Mouse (Mus musculus) liver, embryonic 14.5 days (tissue): ENCODE results near the gene Mybbp1a. TPM values are rescaled to one million over a fixed set of nuclear protein-coding genes. Genes with fewer than 3 reads are reported as not detected.

Experiments used
- ATAC-seq: fragments of 200-750 bp; cut with Nextera tagmentation; 2 replicates; pipeline ENCODE4 v1.8.0; 2017; ENCODE audit warnings: moderate number of reproducible peaks, mild to moderate bottlenecking, moderate library complexity; ENCODE audit not compliant: insufficient read depth
- DNase-seq, 3 experiments: peaks; one replicate each; pipeline ENCODE4 v3.0.0-alpha.2; 2012 to 2013; ENCODE audit warnings: low read depth in 3 of 3, low spot score in 3 of 3
- H3K27ac ChIP-seq: fragments of 300-500 bp; sonication (generic); 2 replicates; pipeline ENCODE4 v1.5.1; 2014; ENCODE audit warnings: moderate library complexity, mild to moderate bottlenecking, control low read depth, inconsistent platforms
- H3K27me3 ChIP-seq: fragments of 300-500 bp; sonication (generic); 2 replicates; pipeline ENCODE4 v1.6.1; 2014; ENCODE audit warnings: mild to moderate bottlenecking, low read length, moderate library complexity; ENCODE audit not compliant: control insufficient read depth, insufficient read depth
- H3K36me3 ChIP-seq: fragments of 300-500 bp; sonication (generic); replicated peaks from 2 replicates; pipeline ENCODE4 v1.6.1; 2014; ENCODE audit warnings: low read depth; ENCODE audit not compliant: control insufficient read depth, insufficient read depth
- H3K4me1 ChIP-seq, 2 experiments: fragments of 200-500 bp in 1 of 2; fragments of 300-500 bp in 1 of 2; sonication (generic) in 1 of 2; replicated peaks; 2 replicates each; pipeline ENCODE4 v1.6.1; 2012 to 2014; ENCODE audit warnings: antibody characterized with exemption in 1 of 2, inconsistent platforms in 1 of 2, low read length in 1 of 2; ENCODE audit not compliant: control insufficient read depth in 2 of 2, insufficient read depth in 2 of 2
- H3K4me2 ChIP-seq: fragments of 300-500 bp; sonication (generic); 2 replicates; pipeline ENCODE4 v1.6.1; 2014; ENCODE audit warnings: low read depth, mild to moderate bottlenecking, control low read depth, moderate library complexity
- H3K4me3 ChIP-seq, 2 experiments: fragments of 200-500 bp in 1 of 2; fragments of 300-500 bp in 1 of 2; sonication (generic) in 1 of 2; 2 replicates each; pipeline ENCODE4 v1.5.1; 2012 to 2014; ENCODE audit warnings: low read depth in 2 of 2, low read length in 2 of 2, mild to moderate bottlenecking in 2 of 2, control low read depth in 1 of 2, inconsistent platforms in 1 of 2, moderate library complexity in 1 of 2; ENCODE audit not compliant: insufficient read depth in 1 of 2
- H3K9ac ChIP-seq: fragments of 300-500 bp; sonication (generic); replicated peaks from 2 replicates; pipeline ENCODE4 v1.6.1; 2014; ENCODE audit warnings: mild to moderate bottlenecking, control low read depth, moderate library complexity
- H3K9me3 ChIP-seq: fragments of 300-500 bp; sonication (generic); 2 replicates; pipeline ENCODE4 v1.6.1; 2016; ENCODE audit warnings: low read length, mixed read lengths; ENCODE audit not compliant: control insufficient read depth
- CTCF ChIP-seq: IDR thresholded peaks from 2 replicates; pipeline ENCODE4 v1.5.1; 2016; ENCODE audit warnings: antibody characterized with exemption, low read depth, control low read depth
- EP300 ChIP-seq: IDR thresholded peaks from 2 replicates; pipeline ENCODE4 v1.6.1; 2016; ENCODE audit warnings: antibody characterized with exemption, low read depth
- WGBS: fragments of 180-500 bp; shearing (Covaris S2); extraction: QIAGEN DNeasy Blood & Tissue Kit; methylation state at CpG from one replicate; pipeline ENCODE4 v1.1.7; 2014; ENCODE audit not compliant: insufficient replicate concordance; 5-methylcytosine and 5-hydroxymethylcytosine counted together
- polyA plus RNA-seq, 2 experiments: library from polyadenylated mRNA; depleted of rRNA in 1 of 2; stranded (reverse) in 1 of 2; unstranded in 1 of 2; fragments of >200 nt; fragmentation: Nextera tagmentation in 1 of 2; extraction: Ambion mirVana in 1 of 2; gene quantifications; 2 replicates each; pipeline versions ENCODE4 v1.2.1 to v1.2.3; 2012 to 2014

The Mybbp1a gene
- polyA plus RNA-seq, 2 experiments, result 56.3 to 65.5 TPM

- Histone ChIP-seq H3K4me2 (no peak overlapping the region), H3K9ac (no peak overlapping the region), H3K9me3 (no peaks in the 10 kb centered on the region), H3K36me3 (no peaks in the 10 kb centered on the region), H3K4me3 (no peak overlapping the region), H3K4me1 (peaks cover 20 to 61% of the 10 kb centered on the region in 2 experiments), H3K27me3 (no peaks in the 10 kb centered on the region), H3K27ac (no peak overlapping the region)
- WGBS, result 87% methylated on average over 4 of the region's 4 CpGs
- TF ChIP-seq EP300 (no peak), CTCF (no peak)
- DNase-seq, result no peak
- no peak for ATAC-seq
Measured at GRCm38 (mm10) chr11:72473540-72473939, 32.4 kb downstream of the Mybbp1a start.

- no peak overlapping the region for H3K9ac ChIP-seq
- H3K27ac ChIP-seq, result peak overlapping the region; percentile 1; the same call in 1 of the 2 replicates
- no peaks in the 10 kb centered on the region for H3K36me3 ChIP-seq
- no peaks in the 10 kb centered on the region for H3K27me3 ChIP-seq
- H3K9me3 ChIP-seq, result no peaks in the 10 kb centered on the region
- ATAC-seq (peak; percentile 59), DNase-seq (peak in 1 of 3 experiments; percentile 26)
- H3K4me1 ChIP-seq, result peaks cover 25 to 63% of the 10 kb centered on the region in 2 experiments
- peak overlapping the region; percentile 33 for H3K4me2 ChIP-seq
- WGBS, result 38% methylated on average over 3 of the region's 3 CpGs
- H3K4me3 ChIP-seq, result no peak overlapping the region
- no peak for TF ChIP-seq CTCF
- TF ChIP-seq EP300, result no peak
Measured at GRCm38 (mm10) chr11:72474926-72475325, 33.8 kb downstream of the Mybbp1a start.

GRCm38 (mm10) chr11:72475408-72475807 lies 34.3 kb downstream of the Mybbp1a start:
- Histone ChIP-seq H3K27me3 (no peaks in the 10 kb centered on the region), H3K36me3 (no peaks in the 10 kb centered on the region), H3K4me1 (peaks cover 24 to 61% of the 10 kb centered on the region in 2 experiments), H3K4me2 (peak overlapping the region; percentile 38), H3K27ac (peak overlapping the region; percentile 1; the same call in 1 of the 2 replicates), H3K9me3 (no peaks in the 10 kb centered on the region), H3K4me3 (no peak overlapping the region), H3K9ac (no peak overlapping the region)
- peak; percentile 22; the same call in 1 of the 2 replicates for TF ChIP-seq EP300
- no peak for TF ChIP-seq CTCF
- ATAC-seq, result peak; percentile 70; the same call in 1 of the 2 replicates
- DNase-seq, result no peak
- WGBS, result 5% methylated on average over 7 of the region's 7 CpGs

- WGBS, result 32% methylated on average over 7 of the region's 7 CpGs
- Histone ChIP-seq H3K9me3 (no peaks in the 10 kb centered on the region), H3K36me3 (no peaks in the 10 kb centered on the region), H3K9ac (no peak overlapping the region), H3K4me1 (peaks cover 22 to 63% of the 10 kb centered on the region in 2 experiments), H3K4me2 (peak overlapping the region; percentile 38), H3K27ac (no peak overlapping the region), H3K27me3 (no peaks in the 10 kb centered on the region), H3K4me3 (no peak overlapping the region)
- TF ChIP-seq CTCF (no peak), EP300 (no peak)
- ATAC-seq (no peak), DNase-seq (no peak)
Measured at GRCm38 (mm10) chr11:72476074-72476625, 35.0 kb downstream of the Mybbp1a start.

GRCm38 (mm10) chr11:72477182-72477581 lies 36.0 kb downstream of the Mybbp1a start:
- Histone ChIP-seq H3K4me1 (peaks cover 32 to 72% of the 10 kb centered on the region in 2 experiments), H3K9ac (no peak overlapping the region), H3K27me3 (no peaks in the 10 kb centered on the region), H3K27ac (no peak overlapping the region), H3K9me3 (no peaks in the 10 kb centered on the region), H3K36me3 (no peaks in the 10 kb centered on the region), H3K4me2 (no peak overlapping the region), H3K4me3 (no peak overlapping the region)
- TF ChIP-seq CTCF, result no peak
- TF ChIP-seq EP300, result no peak
- no peak for ATAC-seq
- WGBS, result 28% methylated on average over 5 of the region's 5 CpGs
- no peak for DNase-seq
